Mouse (Mus musculus): ENCODE measurements around the gene Gsx1.
A peak's percentile ranks its signal among the peaks of the same experiment; 100 is the strongest.

Gsx1 gene

GRCm38 (mm10) chr5:147207852-147208251 is 19.4 kb downstream of the Gsx1 start:
- no peak for DNase-seq

DNA sequence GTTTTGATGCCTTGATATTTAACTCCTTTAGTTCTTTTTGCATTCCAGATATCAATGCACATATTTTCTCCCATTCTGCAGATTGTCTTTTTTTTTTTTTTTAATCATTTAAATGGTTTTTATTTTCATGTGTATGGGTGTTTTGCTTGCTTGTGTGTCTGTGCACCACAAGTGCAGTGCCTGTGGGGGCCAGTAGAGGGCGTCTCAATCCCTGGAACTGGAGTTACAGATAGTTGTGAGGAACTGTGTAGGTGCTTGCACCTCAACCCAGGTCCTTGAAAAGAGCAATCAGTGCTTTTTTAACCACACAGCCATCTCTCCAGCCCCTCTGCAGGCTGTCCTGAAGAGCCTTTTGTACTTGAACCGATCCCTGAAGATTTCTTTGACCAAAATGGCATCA is 20.0 kb downstream of the Gsx1 start:
- DNase-seq = no peak

- DNase-seq = peak; percentile 90
Observed at GRCm38 (mm10) chr5:147227354-147228112, 39.0 kb downstream of the Gsx1 start.

GRCm38 (mm10) chr5:147235406-147236309 is 47.2 kb downstream of the Gsx1 start:
- DNase-seq = no peak
